Mouse (Mus musculus): ENCODE results near the gene BC048507.

DNA sequence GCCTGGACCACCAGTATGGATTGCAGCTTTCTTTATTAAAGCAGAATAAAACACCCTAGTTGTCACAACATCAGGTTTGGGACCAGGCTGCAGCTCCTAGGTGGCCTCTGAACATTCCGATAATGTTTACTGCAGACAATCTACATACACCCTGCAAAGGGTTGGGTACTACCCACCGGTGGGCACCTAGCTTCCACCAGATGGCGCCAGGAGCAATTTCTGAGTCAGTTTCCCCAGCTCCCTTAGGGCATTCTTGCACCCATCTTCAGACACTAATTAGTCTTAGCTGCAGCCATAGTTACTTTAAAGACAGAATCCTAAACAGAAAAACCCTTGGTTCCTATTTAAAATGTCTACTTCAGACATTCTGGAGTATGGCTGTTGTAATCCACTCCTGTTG, 4.8 kb downstream of the BC048507 start:
- TF ChIP-seq POLR2A (IDR thresholded peaks at IDR 0.05; ENCODE audit: insufficient read length, low read depth) (no peak), TCF12 (IDR thresholded peaks at IDR 0.05; ENCODE audit: insufficient read depth, poor library complexity, severe bottlenecking) (no peak), CEBPB (IDR thresholded peaks at IDR 0.05; ENCODE audit: insufficient read depth, poor library complexity, severe bottlenecking) (no peak), E2F4 (IDR thresholded peaks at IDR 0.05; ENCODE audit: insufficient read depth) (no peak), MYOD1 (IDR thresholded peaks at IDR 0.05; ENCODE audit: control insufficient read depth in 1 of 3, insufficient read length in 2 of 3, low read depth in 2 of 3) (no peak), USF1 (IDR thresholded peaks at IDR 0.05; ENCODE audit: low read depth) (no peak)

All from myocyte (in vitro differentiated cells).